Mouse (Mus musculus) heart, embryonic 12.5 days (tissue): ENCODE results near the gene Cldnd2. TPM values are rescaled to one million over a fixed set of nuclear protein-coding genes. Genes with fewer than 3 reads are reported as not detected.

ENCODE experiments used
- ATAC-seq: fragments of 200-750 bp; cut with Nextera tagmentation; 2 replicates; pipeline ENCODE4 v1.8.0; 2017; ENCODE audit warnings: moderate TSS enrichment, moderate library complexity; ENCODE audit not compliant: insufficient number of reproducible peaks, low FRiP score
- H3K27ac ChIP-seq: fragments of 300-500 bp; sonication (generic); 2 replicates; pipeline ENCODE4 v1.5.1; 2016; ENCODE audit warnings: mild to moderate bottlenecking, moderate library complexity; ENCODE audit not compliant: poor library complexity, severe bottlenecking
- H3K27me3 ChIP-seq: fragments of 300-500 bp; sonication (generic); replicated peaks from 2 replicates; pipeline ENCODE4 v1.6.1; 2016; ENCODE audit warnings: mild to moderate bottlenecking, moderate library complexity
- H3K36me3 ChIP-seq: fragments of 300-500 bp; sonication (generic); 2 replicates; pipeline ENCODE4 v1.6.1; 2016; ENCODE audit warnings: mild to moderate bottlenecking, moderate library complexity
- H3K4me1 ChIP-seq: fragments of 300-500 bp; sonication (generic); replicated peaks from 2 replicates; pipeline ENCODE4 v1.6.1; 2016; ENCODE audit warnings: mild to moderate bottlenecking
- H3K4me2 ChIP-seq: fragments of 300-500 bp; sonication (generic); 2 replicates; pipeline ENCODE4 v1.6.1; 2016; ENCODE audit warnings: mild to moderate bottlenecking, moderate library complexity
- H3K4me3 ChIP-seq: fragments of 300-500 bp; sonication (generic); 2 replicates; pipeline ENCODE4 v1.5.1; 2016; ENCODE audit warnings: mild to moderate bottlenecking
- H3K9ac ChIP-seq: fragments of 300-500 bp; sonication (generic); 2 replicates; pipeline ENCODE4 v1.6.1; 2016; ENCODE audit warnings: mild to moderate bottlenecking, moderate library complexity
- H3K9me3 ChIP-seq: fragments of 300-500 bp; sonication (generic); replicated peaks from 2 replicates; pipeline ENCODE4 v1.6.1; 2016; ENCODE audit warnings: mild to moderate bottlenecking, moderate library complexity
- WGBS: fragments of 180-500 bp; shearing (Covaris S2); methylation state at CpG from one replicate; pipeline ENCODE4 v1.1.7; 2016; 5-methylcytosine and 5-hydroxymethylcytosine counted together
- polyA plus RNA-seq: library from polyadenylated mRNA; unstranded; fragments of >200 nt; fragmentation: Nextera tagmentation; extraction: Ambion mirVana; gene quantifications from 2 replicates; pipeline ENCODE4 v1.2.1, GENCODE M21; 2016

The Cldnd2 gene
- polyA plus RNA-seq, 1 experiment from 2014 or later: not detected

- H3K4me2 ChIP-seq: no peak within 1 kb of the TSS
- H3K4me1 ChIP-seq: no peaks in the 10 kb centered on the region
- H3K27me3 ChIP-seq: no peaks in the 10 kb centered on the region
- no peak for ATAC-seq
- H3K27ac ChIP-seq: no peak within 1 kb of the TSS
- H3K4me3 ChIP-seq: no peak within 1 kb of the TSS
- H3K9ac ChIP-seq: no peak within 1 kb of the TSS
- 77% methylated on average over 8 of the region's 8 CpGs for whole genome bisulfite sequencing
- H3K9me3 ChIP-seq: no peaks in the 10 kb centered on the region
- H3K36me3 ChIP-seq: no peaks in the 10 kb centered on the region
Observed at GRCm38 (mm10) chr7:43427406-43427805, 13.2 kb upstream of the Cldnd2 start, which contains the start of gene Lim2. Lim2 (plus strand) TSS chr7:43427670.

- Histone ChIP-seq H3K9ac (no peak overlapping the region), H3K27me3 (no peaks in the 10 kb centered on the region), H3K4me1 (no peaks in the 10 kb centered on the region), H3K9me3 (no peaks in the 10 kb centered on the region), H3K4me2 (no peak overlapping the region), H3K36me3 (no peaks in the 10 kb centered on the region), H3K27ac (no peak overlapping the region), H3K4me3 (no peak overlapping the region)
- ATAC-seq: no peak
- 34% methylated on average over 4 of the region's 4 CpGs for WGBS
Observed at GRCm38 (mm10) chr7:43429500-43429899, 11.1 kb upstream of the Cldnd2 start.

GRCm38 (mm10) chr7:43432891-43433290 lies 7.7 kb upstream of the Cldnd2 start:
- no peaks in the 10 kb centered on the region for H3K4me1 ChIP-seq
- H3K27ac ChIP-seq: no peak overlapping the region
- WGBS: 61% methylated on average over 4 of the region's 4 CpGs
- no peaks in the 10 kb centered on the region for H3K27me3 ChIP-seq
- H3K4me2 ChIP-seq: no peak overlapping the region
- no peak overlapping the region for H3K4me3 ChIP-seq
- no peak for ATAC-seq
- no peaks in the 10 kb centered on the region for H3K9me3 ChIP-seq
- no peak overlapping the region for H3K9ac ChIP-seq
- H3K36me3 ChIP-seq: no peaks in the 10 kb centered on the region

GRCm38 (mm10) chr7:43434676-43435075 lies 5.9 kb upstream of the Cldnd2 start:
- 83% methylated on average over 5 of the region's 5 CpGs for WGBS
- Histone ChIP-seq H3K36me3 (no peaks in the 10 kb centered on the region), H3K27me3 (no peaks in the 10 kb centered on the region), H3K27ac (no peak overlapping the region), H3K9ac (no peak overlapping the region), H3K4me3 (no peak overlapping the region), H3K4me1 (no peaks in the 10 kb centered on the region), H3K9me3 (no peaks in the 10 kb centered on the region), H3K4me2 (no peak overlapping the region)
- no peak for ATAC-seq

GRCm38 (mm10) chr7:43436341-43437255 lies 4.0 kb upstream of the Cldnd2 start, which contains the start of gene Nkg7:
Nkg7 (plus strand) TSS chr7:43437073.
- H3K4me2 ChIP-seq: no peak within 1 kb of the TSS
- ATAC-seq: no peak
- H3K4me3 ChIP-seq: no peak within 1 kb of the TSS
- no peaks in the 10 kb centered on the region; the same call in 1 of the 2 replicates for H3K27me3 ChIP-seq
- H3K4me1 ChIP-seq: no peaks in the 10 kb centered on the region
- no peak within 1 kb of the TSS for H3K27ac ChIP-seq
- WGBS: 63% methylated on average over 10 of the region's 10 CpGs
- no peaks in the 10 kb centered on the region for H3K36me3 ChIP-seq
- no peak within 1 kb of the TSS for H3K9ac ChIP-seq
- no peaks in the 10 kb centered on the region for H3K9me3 ChIP-seq

- ATAC-seq: no peak
- Histone ChIP-seq H3K36me3 (no peaks in the 10 kb centered on the region), H3K4me3 (no peak overlapping the region), H3K9ac (no peak overlapping the region), H3K27ac (no peak overlapping the region), H3K27me3 (no peaks in the 10 kb centered on the region; the same call in 1 of the 2 replicates), H3K4me2 (no peak overlapping the region), H3K9me3 (no peaks in the 10 kb centered on the region), H3K4me1 (peaks cover 6% of the 10 kb centered on the region; the same call in 1 of the 2 replicates)
- 76% methylated on average over 4 of the region's 4 CpGs for WGBS
Observed at GRCm38 (mm10) chr7:43438611-43439010, 2.0 kb upstream of the Cldnd2 start.

GRCm38 (mm10) chr7:43441071-43441470 lies 489 bp downstream of the Cldnd2 start:
- no peak for ATAC-seq
- H3K4me2 ChIP-seq: no peak overlapping the region
- H3K9ac ChIP-seq: no peak overlapping the region
- no peak overlapping the region for H3K27ac ChIP-seq
- WGBS: 77% methylated on average over 3 of the region's 3 CpGs
- H3K27me3 ChIP-seq: no peaks in the 10 kb centered on the region; the same call in 1 of the 2 replicates
- peaks cover 24% of the 10 kb centered on the region for H3K4me1 ChIP-seq
- H3K36me3 ChIP-seq: no peaks in the 10 kb centered on the region
- no peaks in the 10 kb centered on the region for H3K9me3 ChIP-seq
- H3K4me3 ChIP-seq: no peak overlapping the region

- Histone ChIP-seq H3K4me1 (peaks cover 35% of the 10 kb centered on the region), H3K36me3 (no peaks in the 10 kb centered on the region), H3K27ac (peak overlapping the region; percentile 98), H3K4me2 (peak overlapping the region; percentile 74), H3K27me3 (no peaks in the 10 kb centered on the region; the same call in 1 of the 2 replicates), H3K4me3 (peak overlapping the region; percentile 66), H3K9me3 (no peaks in the 10 kb centered on the region), H3K9ac (peak overlapping the region; percentile 70)
- 17% methylated on average over 9 of the region's 9 CpGs for WGBS
- ATAC-seq: no peak
Observed at GRCm38 (mm10) chr7:43442684-43443083, 2.1 kb downstream of the Cldnd2 start.

GRCm38 (mm10) chr7:43443126-43443916 lies 2.7 kb downstream of the Cldnd2 start:
- WGBS: 2% methylated on average over 36 of the region's 36 CpGs
- ATAC-seq: peak; percentile 92
- Histone ChIP-seq H3K4me2 (peak overlapping the region; percentile 74), H3K4me3 (peak overlapping the region; percentile 66), H3K36me3 (no peaks in the 10 kb centered on the region), H3K9ac (peak overlapping the region; percentile 70), H3K27me3 (no peaks in the 10 kb centered on the region; the same call in 1 of the 2 replicates), H3K27ac (peak overlapping the region; percentile 98), H3K9me3 (no peaks in the 10 kb centered on the region), H3K4me1 (peaks cover 41% of the 10 kb centered on the region)

GRCm38 (mm10) chr7:43443917-43444293 lies 3.3 kb downstream of the Cldnd2 start, which contains the start of the genes Etfb and Gm45233:
Etfb (plus strand) TSS chr7:43444083.
Gm45233 (plus strand) TSS chr7:43444128.
- WGBS: under 1% methylated on average over 27 of the region's 27 CpGs

GRCm38 (mm10) chr7:43447801-43448200 lies 7.2 kb downstream of the Cldnd2 start:
- H3K27me3 ChIP-seq: no peaks in the 10 kb centered on the region
- no peak overlapping the region; the same call in 1 of the 2 replicates for H3K9ac ChIP-seq
- H3K4me2 ChIP-seq: no peak overlapping the region
- H3K9me3 ChIP-seq: no peaks in the 10 kb centered on the region
- H3K4me1 ChIP-seq: peaks cover 52% of the 10 kb centered on the region
- H3K27ac ChIP-seq: no peak overlapping the region
- ATAC-seq: no peak
- no peak overlapping the region for H3K4me3 ChIP-seq
- WGBS: 80% methylated on average over 4 of the region's 4 CpGs
- peaks cover 21% of the 10 kb centered on the region for H3K36me3 ChIP-seq

More at GRCm38 (mm10) chr7:43443917-43444293, 3.3 kb downstream of the Cldnd2 start, which contains the start of the genes Etfb and Gm45233:
- H3K9ac ChIP-seq: peak within 1 kb of the TSS; percentile 78
- peaks cover 47% of the 10 kb centered on the region for H3K4me1 ChIP-seq
- H3K4me2 ChIP-seq: peak within 1 kb of the TSS; percentile 74
- no peaks in the 10 kb centered on the region for H3K9me3 ChIP-seq
- H3K4me3 ChIP-seq: peak within 1 kb of the TSS; percentile 66
- peak; percentile 97 for ATAC-seq
- H3K27me3 ChIP-seq: no peaks in the 10 kb centered on the region; the same call in 1 of the 2 replicates
- H3K36me3 ChIP-seq: no peaks in the 10 kb centered on the region
- H3K27ac ChIP-seq: peak within 1 kb of the TSS; percentile 98
